Comparison of ENCODE assay signal across 7 mouse cellular contexts in the genomic region with DNA sequence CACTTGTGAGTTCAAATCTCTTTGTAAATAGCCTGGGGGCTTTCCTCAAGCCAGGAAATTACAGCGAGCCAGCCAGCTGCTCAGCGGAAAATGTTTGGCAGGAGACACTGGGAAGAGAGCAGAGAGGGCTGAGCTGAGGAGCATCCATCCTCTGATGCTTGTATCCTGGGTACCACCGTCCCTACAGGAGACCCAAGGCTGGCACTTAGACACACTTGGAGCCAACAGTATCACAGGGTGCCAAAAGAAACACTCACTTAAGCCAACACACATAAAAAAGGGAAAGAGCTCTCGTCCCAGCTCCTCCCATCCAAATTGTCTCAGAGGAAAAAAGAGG. TPM values are rescaled to one million over a fixed set of nuclear protein-coding genes. Genes with fewer than 3 reads are reported as not detected.
DNase-seq lines count a peak whose midpoint lies in the region; ATAC-seq and TF ChIP-seq lines count a peak whose summit lies in the region.

No protein-coding gene starts in this region.

- peaks cover 20% of the 10 kb centered on the region for H3K4me1 ChIP-seq in forebrain, embryonic 10.5 days
- H3K4me1 ChIP-seq in hindbrain, postnatal 0 days (ENCODE audit: insufficient read depth, low read length): no peaks in the 10 kb centered on the region
- peaks cover 14% of the 10 kb centered on the region for H3K4me1 ChIP-seq in neural tube, embryonic 15.5 days

- ATAC-seq in hindbrain, postnatal 0 days: peak; percentile 74
- peak; percentile 75 for ATAC-seq in neural tube, embryonic 15.5 days (ENCODE audit: low FRiP score)
- no peak for ATAC-seq in megakaryocyte, adult 5-6 weeks (ENCODE audit: poor library complexity, severe bottlenecking)

- peak overlapping the region; percentile 48 for H3K9ac ChIP-seq in hindbrain, postnatal 0 days (replicated peaks; ENCODE audit: low read length)
- H3K9ac ChIP-seq in neural tube, embryonic 15.5 days (replicated peaks): peak overlapping the region; percentile 51

- H3K4me3 ChIP-seq in forebrain, embryonic 10.5 days: peak overlapping the region; percentile 61
- peak overlapping the region; percentile 52 for H3K4me3 ChIP-seq in hindbrain, postnatal 0 days (ENCODE audit: low read length)
- peak overlapping the region; percentile 51 for H3K4me3 ChIP-seq in neural tube, embryonic 15.5 days (replicated peaks)

- peak; percentile 13 to 18 for DNase-seq in layer of hippocampus, postnatal 36 days
- DNase-seq in layer of hippocampus, adult 11-12 months (ENCODE audit: low spot score): no peak
- no peak for DNase-seq in forebrain, embryonic 10.5 days (ENCODE audit: extremely low spot score, low spot score)
- peak; percentile 67 for DNase-seq in hindbrain, postnatal 0 days (ENCODE audit: low spot score)
- no peak for DNase-seq in urinary bladder, postnatal 10 days (ENCODE audit: low spot score)

- WGBS in forebrain, embryonic 10.5 days: 4% methylated on average over 4 of the region's 4 CpGs
- WGBS in hindbrain, postnatal 0 days: 0% methylated on average over 4 of the region's 4 CpGs
- 0% methylated on average over 4 of the region's 4 CpGs for WGBS in neural tube, embryonic 15.5 days

- peak overlapping the region; percentile 83 for H3K4me2 ChIP-seq in hindbrain, postnatal 0 days (ENCODE audit: low read depth, low read length)
- peak overlapping the region; percentile 88 for H3K4me2 ChIP-seq in neural tube, embryonic 15.5 days

- H3K36me3 ChIP-seq in forebrain, embryonic 10.5 days (replicated peaks): no peaks in the 10 kb centered on the region
- no peaks in the 10 kb centered on the region for H3K36me3 ChIP-seq in hindbrain, postnatal 0 days (ENCODE audit: insufficient read depth, low read length)
- H3K36me3 ChIP-seq in neural tube, embryonic 15.5 days: no peaks in the 10 kb centered on the region

- peak overlapping the region; percentile 69 for H3K27ac ChIP-seq in forebrain, embryonic 10.5 days
- peak overlapping the region; percentile 56; the same call in 1 of the 2 replicates for H3K27ac ChIP-seq in hindbrain, postnatal 0 days
- H3K27ac ChIP-seq in neural tube, embryonic 15.5 days (replicated peaks): peak overlapping the region; percentile 73

- peaks cover 22% of the 10 kb centered on the region for H3K27me3 ChIP-seq in forebrain, embryonic 10.5 days (ENCODE audit: poor library complexity, severe bottlenecking)
- H3K27me3 ChIP-seq in hindbrain, postnatal 0 days (ENCODE audit: insufficient read depth, low read length): no peaks in the 10 kb centered on the region
- H3K27me3 ChIP-seq in neural tube, embryonic 15.5 days (replicated peaks): no peaks in the 10 kb centered on the region

- no peak for TF ChIP-seq CTCF in hindbrain, postnatal 0 days (IDR thresholded peaks at IDR 0.05; ENCODE audit: low read depth)

- no peaks in the 10 kb centered on the region for H3K9me3 ChIP-seq in forebrain, embryonic 10.5 days
- H3K9me3 ChIP-seq in hindbrain, postnatal 0 days (ENCODE audit: low read length): no peaks in the 10 kb centered on the region
- no peaks in the 10 kb centered on the region for H3K9me3 ChIP-seq in neural tube, embryonic 15.5 days (replicated peaks)

RNA-seq across cellular contexts. Expression of a gene that starts 0.8 kb away (rescaled TPM):
- 10 to 100 TPM; 39.9 to 43.0 TPM for total RNA-seq in layer of hippocampus, postnatal 36 days (2021)
- polyA plus RNA-seq in forebrain, embryonic 10.5 days (2016; fragmentation: Nextera tagmentation; extraction: Ambion mirVana): 2.3 and 2.4 TPM in 2 replicates
- total RNA-seq in hindbrain, postnatal 0 days (2014; rRNA removed): 28.8 and 33.8 TPM in 2 replicates
- 13.5 and 14.7 TPM in 2 replicates for polyA plus RNA-seq in hindbrain, postnatal 0 days (2015; fragmentation: Nextera tagmentation; extraction: Ambion mirVana)
- polyA plus RNA-seq in neural tube, embryonic 15.5 days (2015; fragmentation: Nextera tagmentation; extraction: Ambion mirVana): 19.1 and 24.7 TPM in 2 replicates
- total RNA-seq in megakaryocyte, adult 5-6 weeks (2015): not detected in 2 replicates
- 0.04 TPM in 1 of 2 replicates, not detected in the other for total RNA-seq in megakaryocyte, adult 5-6 weeks (2017)

Comparison
In these comparisons a context has a peak if more than half of its experiments do, and no peak if none do; other contexts are left out.
1. DNase-seq: peak in layer of hippocampus, postnatal 36 days (2 of 2) and hindbrain, postnatal 0 days (single experiment); none in layer of hippocampus, adult 11-12 months (single experiment), forebrain, embryonic 10.5 days (single experiment) and urinary bladder, postnatal 10 days (single experiment).
2. RNA of a gene that starts 0.8 kb away (total RNA-seq): 39.9 to 43.0 TPM in layer of hippocampus, postnatal 36 days and 28.8 to 33.8 TPM in hindbrain, postnatal 0 days; 0.04 TPM in megakaryocyte, adult 5-6 weeks; every median in the first group is over 10 times any median in the second.
3. Peak in every context shown above with its lines, with median percentiles within 50 percentile points of each other: H3K27ac ChIP-seq and H3K4me3 ChIP-seq.